Mouse (Mus musculus) thymus, postnatal 0 days (tissue): ENCODE measurements around the gene 4931414P19Rik. TPM values are rescaled to one million over a fixed set of nuclear protein-coding genes. Genes with fewer than 3 reads are reported as not detected.
"Not testable (repeated sequence)": the region's sequence is repeated elsewhere in the genome, so short reads cannot be mapped to it uniquely, and the experiment has no call there.

Experiments used
- DNase-seq: peaks from one replicate; pipeline ENCODE4 v3.0.0-alpha.2; 2015; ENCODE audit warnings: low spot score
- polyA plus RNA-seq: library from polyadenylated mRNA; unstranded; fragments of >200 nt; fragmentation: Nextera tagmentation; extraction: Ambion mirVana; gene quantifications from 2 replicates; pipeline ENCODE4 v1.2.1, GENCODE M21; 2015

4931414P19Rik gene
- polyA plus RNA-seq, 1 experiment from 2014 or later: 4.7 TPM

DNA sequence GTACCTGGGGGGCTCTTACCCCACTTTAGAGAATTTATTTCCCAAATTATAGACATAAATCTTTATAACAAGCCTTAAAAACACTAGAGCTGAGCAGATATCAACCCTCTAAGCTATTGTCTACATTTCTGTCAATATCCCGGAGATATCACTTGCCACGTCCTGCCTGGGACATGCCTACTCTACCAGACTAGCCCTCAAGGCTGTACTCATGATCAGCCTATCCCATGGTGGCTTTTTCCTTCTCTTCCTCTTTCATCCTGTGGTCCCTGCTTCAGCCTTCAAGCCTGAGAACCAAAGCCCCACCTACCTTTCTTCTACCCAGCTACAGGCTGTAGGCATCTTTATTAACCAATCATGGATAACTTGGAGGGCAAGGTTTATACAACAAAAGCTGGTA lies 24.0 kb upstream of the 4931414P19Rik start:
- DNase-seq: no peak

DNA sequence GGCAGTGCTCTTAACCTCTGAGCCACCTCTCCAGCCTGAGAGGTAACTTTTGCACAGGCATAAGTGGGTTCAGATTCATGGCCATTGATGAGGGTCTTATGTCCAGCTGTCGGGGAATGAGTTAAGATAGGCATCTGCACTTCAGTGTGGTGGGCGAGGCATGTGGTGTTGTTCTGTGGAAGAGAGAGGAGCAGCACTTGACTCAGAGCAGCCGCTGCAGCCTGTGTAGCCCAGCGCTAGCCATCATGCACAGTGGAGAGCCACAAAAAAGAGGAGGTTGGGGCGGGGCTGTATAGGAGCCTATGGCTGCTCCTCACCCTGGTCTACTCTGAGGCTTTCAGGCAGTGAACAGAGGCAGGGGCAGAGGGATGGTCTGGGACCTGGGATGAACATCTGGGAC lies 22.3 kb upstream of the 4931414P19Rik start:
- no peak for DNase-seq

DNA sequence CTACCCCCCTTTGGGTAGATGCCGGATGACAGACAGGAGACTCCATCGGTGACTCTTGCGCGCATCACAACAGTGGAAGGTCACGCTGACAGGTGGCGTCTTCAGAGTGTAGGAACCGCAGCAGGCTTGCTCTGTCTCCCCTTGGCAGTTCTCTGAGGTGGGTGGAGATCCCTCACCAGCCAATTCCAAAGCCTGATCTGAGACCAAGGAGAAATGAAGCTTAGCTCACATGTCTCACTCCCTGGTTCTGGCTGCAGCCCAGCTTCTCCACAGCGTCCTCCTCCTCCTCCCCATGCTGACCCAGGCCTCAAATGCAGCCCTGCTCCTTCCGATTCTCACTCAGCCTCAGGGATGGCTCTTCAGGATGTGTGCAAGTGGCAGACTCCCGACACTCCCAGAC lies 19.2 kb upstream of the 4931414P19Rik start:
- no peak for DNase-seq

DNA sequence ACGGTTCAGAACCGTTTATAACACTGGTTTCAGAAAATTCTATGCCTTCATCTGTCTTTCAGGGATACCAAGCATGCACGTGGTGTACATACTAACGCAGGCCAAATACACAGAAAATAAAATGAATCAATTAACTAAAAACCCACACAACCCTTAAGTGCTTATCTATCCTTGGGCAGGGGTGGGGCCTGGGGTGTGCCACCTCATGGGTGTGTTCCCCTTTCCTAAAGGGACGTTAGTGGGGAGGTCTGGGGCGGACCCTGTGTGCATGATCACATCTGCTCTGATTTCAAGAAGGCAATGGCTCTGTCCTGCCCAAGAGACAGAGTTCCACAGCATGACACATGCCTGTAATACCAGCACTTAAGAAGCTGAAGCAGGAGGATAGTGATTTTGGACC lies 17.5 kb upstream of the 4931414P19Rik start:
- DNase-seq: no peak

DNA sequence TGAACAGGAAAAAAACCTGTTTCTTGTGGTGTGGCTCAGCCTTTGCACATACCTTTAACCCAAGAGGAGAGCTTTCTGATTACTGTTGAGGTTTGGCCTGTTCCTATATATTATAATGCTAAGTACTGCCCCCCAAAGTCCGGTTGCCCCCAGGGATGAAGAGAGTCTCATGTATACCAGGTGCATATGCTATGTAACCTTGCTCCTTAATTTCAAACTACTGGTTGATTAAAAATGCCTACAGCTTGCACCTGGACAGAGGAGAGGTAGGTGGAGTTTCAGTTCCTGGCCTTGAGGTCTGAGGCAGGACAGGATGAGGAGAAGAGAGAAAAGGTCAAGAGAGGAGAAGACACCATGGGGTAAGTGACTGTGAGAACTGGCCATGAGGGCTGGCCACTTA lies 15.3 kb upstream of the 4931414P19Rik start, which contains the start of gene Psmb11:
Psmb11 (plus strand) TSS at position 301 of the 400 bp plus-strand sequence.
- no peak for DNase-seq

DNA sequence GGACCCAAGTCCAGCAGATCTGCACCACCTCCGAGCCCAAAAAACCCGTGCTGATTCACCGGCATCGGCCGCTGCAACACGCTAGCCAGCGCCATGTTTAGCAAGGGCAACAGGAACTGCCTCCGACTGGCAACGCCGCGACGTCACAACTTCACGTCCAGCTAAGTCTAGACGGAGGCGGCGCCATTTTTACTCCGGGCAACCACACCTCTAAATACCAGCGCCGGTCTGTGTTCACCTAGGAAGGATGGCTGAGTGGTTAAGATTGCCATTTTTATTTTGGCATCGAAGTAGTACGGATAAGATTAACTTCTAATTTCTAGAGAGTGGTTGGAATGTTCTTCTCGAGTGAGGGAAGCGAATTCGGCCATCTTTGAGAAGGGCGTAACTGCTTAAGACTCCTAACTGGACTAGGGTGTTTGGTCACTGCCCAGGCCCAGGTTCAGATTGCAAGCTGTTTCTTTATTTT lies 12.1 kb upstream of the 4931414P19Rik start, which contains the start of gene Psmb5:
Psmb5 (minus strand) TSS at position 126 of the 469 bp plus-strand sequence.
- DNase-seq: peak; percentile 88

DNA sequence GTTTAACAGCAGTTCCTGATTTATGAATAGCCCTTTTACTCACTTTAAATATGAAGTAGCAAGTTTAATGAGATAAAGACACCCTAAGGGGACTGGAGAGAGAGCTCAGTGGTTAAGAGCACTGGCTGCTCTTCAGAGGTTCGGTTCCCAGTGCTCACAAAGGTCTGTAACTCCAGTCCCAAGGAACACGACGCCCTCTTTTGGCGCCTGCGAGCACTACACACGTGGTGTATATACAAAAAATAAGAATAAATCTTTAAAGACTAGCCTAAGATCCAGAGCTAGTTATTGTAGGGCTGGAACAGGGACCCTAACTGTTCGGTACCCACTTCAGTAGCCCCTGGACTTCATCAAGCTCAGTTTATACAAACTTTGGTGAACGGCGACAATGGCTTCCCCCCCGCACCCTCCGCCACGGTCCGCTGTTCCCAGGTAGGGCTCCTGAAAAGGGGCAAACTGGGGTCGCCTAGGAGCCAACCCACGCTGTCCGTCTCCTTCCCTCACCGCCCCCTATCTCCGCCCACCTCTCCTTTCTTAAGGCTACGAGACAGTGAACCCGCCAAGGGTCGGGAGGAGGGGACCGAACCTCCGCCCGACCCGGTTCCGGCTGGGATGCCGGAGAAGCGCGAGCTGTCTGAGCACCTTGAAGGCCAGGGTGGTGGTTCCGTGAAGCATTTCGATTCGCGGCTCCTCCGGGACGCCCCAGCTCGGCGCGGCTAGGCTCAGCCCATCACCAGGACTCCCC lies 11.5 kb upstream of the 4931414P19Rik start:
- DNase-seq: peak; percentile 31

DNA sequence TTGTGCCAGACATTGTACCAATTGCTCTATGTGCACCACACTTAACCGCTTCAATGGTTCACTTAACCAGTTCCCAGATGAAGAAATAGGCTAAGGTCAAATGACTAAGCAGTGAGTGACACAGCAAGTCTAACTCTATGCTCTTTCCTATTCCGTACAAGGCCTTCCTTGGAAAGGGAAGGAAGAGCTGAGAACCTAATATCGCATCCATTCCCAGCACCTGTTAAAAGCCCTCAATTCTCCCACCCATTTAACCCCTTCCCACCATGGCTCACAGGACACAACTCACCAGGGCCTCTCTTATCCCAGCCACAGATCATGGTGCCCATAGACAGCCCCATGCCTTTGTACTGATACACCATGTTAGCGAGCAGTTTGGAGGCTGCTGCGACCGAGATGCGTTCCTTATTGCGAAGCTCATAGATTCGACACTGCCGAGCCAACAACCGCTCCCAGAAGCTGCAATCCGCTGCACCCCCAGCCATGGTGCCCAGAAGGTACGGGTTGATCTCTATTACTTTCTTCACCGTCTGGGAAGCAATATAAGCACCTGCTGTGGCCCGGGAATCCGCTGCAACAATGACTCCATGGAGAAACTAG lies 10.5 kb upstream of the 4931414P19Rik start:
- no peak for DNase-seq

DNA sequence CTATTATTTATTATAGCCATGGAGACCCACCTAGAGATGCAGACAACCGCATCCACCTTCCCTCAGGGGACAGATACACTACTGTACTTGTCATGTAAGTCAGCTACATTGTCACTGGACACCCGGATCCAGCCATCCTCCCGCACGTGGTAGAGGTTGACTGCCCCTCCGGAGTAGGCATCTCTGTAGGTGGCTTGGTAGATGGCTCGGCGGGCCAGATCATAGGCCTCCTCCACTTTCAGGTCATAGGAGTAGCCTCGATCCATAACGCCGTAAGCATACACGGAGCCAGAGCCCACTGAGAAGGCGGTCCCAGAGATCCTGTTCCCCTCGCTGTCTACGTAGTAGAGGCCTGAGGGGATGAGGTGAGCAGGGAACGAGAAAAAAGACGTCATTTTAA lies 8.3 kb upstream of the 4931414P19Rik start:
- DNase-seq: not testable (repeated sequence)

DNA sequence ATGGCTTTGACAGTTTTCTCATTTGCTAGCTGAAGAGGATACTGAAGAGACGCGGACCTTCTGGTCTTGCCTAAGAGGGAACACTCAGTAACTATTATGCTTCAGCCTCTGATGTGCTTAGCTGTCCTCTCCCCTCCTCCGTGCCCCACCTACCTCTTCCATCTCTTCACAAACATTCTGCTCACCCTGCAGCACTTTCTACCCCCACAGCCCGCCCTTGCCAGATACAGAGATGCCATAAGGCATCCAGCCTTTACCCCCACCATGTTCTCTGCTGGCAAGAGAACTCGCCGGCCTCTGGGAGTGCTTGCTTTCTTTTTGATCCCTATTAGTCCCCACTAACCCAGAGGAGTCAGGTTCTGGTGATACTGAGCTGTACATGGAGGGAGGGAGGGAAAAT lies 4.9 kb upstream of the 4931414P19Rik start:
- no peak for DNase-seq

DNA sequence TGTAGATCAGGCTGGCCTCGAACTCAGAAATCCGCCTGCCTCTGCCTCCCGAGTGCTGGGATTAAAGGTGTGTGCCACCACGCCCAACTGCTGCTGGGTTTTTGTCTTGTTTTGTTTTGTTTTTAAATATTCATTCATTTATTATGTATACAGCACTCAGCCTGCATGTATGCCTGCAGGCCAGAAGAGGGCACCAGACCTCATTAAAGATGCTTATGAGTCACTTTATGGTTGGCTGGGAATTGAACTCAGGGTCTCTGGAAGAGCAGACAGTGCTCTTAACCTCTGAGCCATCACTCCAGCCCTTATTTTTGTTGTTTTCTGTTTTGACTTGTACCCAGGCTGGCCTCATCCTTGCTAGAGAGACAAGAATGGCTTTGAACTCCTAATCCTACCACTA lies 4.2 kb upstream of the 4931414P19Rik start:
- peak; percentile 50 for DNase-seq

DNA sequence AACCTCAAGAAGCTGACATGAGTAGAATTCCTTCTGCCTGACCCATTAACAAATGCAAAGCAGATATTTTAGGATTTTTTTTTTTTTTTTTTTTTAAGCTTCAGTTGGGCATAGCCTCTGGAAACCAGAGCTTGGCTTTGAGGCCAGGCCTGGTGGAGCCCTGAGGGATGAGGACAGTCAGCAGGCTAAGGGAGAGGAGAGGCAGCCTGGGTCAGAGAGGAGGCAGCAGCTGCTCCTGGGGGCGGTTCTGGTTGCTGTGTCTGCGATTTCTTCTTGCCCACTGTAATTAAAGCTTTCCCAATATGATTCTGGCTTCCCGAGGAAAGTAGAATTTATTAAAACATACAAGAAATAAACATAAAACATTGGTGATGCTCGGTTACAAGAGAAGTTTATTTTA lies 3.5 kb upstream of the 4931414P19Rik start:
- DNase-seq: no peak

DNA sequence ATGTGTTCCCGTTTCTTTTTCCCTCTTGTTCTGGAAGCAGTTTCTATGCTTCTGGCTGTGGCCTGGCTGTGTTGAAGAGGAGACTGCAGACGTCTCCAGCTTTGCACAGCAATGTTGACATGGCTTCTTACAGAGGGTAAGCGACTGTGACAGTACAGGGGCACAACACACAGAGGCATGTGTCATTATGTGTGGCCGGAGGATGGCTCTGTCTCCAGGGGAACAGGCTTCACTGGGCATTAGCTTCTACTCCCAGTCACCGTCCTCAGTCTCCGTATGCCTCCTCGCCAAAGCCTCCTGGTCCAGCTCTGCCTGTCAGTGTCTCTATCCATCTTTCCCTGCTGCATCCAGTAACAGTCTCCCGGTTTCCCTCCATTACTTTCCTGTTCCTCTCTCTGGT lies 1.4 kb upstream of the 4931414P19Rik start:
- DNase-seq: no peak

DNA sequence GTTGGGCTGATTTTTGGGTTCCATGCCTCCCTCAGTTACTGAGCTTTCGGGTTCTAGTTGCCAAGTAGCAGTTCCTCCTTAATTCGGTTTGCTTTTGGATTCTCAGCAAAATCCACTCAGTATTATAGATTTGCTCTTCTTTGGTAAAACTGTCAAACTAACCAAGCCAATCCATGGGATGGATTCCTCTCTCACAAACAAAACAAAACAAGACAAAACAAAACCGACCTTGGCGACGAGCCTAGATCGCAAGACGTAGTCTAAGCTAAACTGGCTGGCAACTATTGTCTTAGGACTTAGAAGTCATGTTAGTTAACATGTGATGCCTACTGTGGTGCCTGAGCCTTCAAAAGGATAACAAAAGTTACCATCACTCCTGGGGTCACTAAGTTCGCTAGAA lies 2.1 kb downstream of the 4931414P19Rik start:
- DNase-seq: no peak

DNA sequence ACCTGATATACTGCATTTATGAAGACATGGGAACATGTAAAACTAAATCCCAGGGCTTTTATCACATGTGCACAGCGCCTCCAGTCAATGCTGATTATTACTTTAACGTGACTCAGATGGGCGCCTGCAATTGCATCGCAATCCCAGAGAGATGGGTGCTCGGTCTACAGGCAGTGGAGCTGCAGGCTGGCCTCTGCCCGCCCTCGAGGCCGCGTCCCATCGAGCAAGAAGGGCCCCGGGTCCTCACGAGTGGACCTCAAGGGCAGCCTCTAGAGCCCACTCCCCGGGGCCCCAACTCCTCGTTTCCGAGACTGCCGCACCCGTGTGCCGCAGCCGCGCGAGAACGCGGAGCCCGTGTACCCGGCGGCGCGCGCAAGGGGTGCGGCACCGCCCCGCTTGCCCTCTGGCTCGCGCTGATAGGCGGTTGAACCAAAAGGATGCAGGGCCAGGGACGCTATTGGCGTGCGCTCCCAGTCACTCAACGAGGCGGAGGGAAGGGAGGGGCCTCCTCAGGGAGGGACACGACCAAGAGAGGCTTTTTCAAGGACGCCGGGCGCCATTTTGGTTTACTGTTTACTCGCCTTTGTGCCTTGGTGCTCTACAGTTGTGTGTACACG lies 2.6 kb downstream of the 4931414P19Rik start:
- DNase-seq: peak; percentile 98

DNA sequence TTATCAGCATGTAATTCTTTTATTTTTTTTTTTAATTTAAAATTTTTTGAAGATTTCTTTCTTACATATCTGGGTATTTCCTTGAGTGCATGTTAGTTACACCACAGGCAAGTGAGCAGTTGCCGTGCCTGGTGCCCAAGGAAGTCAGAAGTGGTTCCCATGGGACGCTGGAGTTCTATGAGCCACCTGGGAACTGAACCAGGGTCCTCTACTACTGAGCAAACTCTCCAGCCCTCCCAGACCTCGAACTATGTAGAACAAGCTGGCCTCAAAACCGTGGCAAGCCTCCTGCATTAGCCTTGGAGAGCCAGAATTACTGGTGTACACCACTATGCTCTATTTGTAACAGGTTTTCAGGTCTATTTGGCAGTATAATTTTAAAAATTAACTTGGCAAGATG lies 3.2 kb downstream of the 4931414P19Rik start:
- no peak for DNase-seq

DNA sequence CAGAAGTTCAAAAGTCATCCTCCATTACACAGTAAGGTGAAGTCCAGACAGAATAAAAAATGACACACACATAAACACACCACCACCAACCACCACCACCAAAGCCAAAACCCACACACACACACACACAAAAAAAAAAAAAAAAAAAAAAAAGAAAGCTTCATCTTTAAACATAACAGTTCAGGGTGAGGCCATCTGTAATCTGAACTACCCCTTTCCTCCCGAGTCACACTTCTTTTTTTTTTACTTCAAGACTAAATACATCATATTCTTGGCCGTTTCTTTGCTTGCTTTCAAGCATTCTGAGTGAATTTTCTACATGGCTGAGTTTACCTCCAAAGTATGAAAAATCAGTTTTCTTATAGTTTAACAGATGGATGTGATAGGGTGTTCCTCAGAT lies 4.2 kb downstream of the 4931414P19Rik start:
- no peak for DNase-seq

DNA sequence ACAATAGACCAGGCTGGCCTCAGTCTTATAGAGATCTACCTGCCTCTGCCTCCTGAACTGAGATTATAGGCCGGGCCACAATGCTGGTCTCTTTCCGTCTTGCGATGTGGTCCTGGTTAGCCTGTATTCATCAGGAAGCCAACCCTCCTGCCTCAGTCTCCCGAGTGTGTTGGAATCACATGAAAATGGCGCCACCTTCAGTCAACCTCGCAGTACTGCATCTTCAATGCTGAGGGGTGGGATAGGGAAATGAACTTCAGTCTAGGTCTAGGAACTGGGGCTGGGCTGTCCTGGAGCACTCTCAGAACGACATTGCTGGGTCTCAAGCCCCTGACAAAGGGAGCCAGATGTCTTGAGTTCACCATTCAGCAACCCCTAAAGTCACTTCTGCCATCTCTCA lies 8.7 kb downstream of the 4931414P19Rik start:
- DNase-seq: peak; percentile 43

DNA sequence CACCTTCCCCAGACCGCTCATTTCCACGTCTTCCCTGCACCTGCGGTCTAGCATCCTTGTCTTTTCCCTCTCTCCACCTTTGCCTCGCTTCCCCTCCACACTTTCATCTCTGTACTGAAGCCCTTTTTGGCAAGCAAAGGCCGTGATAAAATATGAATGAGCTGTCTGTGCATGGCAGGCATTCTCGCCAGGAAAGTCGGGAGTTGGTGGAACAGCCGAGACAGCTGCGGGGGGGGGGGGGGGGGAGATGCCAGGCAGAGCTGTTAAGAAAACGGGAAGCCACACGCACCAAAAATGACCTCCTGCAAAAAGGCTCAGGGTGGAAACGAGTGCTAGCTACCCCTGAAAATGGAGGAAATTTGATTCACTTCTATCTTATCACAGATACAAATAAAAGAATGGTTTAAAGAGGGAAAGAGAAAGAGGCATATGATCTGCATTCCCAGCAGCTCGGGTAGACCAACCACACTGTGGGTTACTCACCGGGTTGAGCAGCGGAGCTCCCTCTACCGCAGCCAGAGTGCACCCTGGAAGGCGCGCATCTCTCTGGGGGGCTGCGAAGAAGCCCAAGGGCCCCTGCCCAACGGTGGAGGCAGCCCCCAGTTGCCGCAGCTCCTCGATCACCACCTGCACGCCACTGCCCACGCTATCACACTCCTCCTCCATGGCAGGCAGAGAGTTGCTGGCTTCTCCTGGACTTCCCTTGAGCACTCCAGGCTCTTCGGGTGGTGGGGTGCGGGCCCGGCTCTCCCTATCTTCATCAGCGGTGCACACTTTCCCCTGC lies 11.0 kb downstream of the 4931414P19Rik start:
- DNase-seq: no peak

DNA sequence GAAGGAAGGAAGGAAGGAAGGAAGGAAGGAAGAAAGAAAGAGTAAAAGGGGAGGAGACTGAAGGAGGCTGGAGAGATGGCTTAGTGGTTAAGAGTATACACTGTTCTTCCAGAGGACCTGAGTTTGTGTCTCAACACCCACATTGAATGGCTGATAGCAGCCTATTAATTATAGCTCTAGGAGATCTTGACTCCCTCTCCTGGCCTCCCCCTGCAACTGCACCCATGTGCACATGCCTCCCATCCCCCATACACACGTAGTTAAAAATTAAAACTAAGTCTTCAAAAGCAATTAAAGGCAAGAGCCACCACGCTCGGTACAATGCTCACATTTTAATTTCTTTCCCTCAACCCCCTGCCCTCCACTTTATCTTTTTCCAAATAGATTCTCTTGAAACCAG lies 11.7 kb downstream of the 4931414P19Rik start:
- DNase-seq: no peak

DNA sequence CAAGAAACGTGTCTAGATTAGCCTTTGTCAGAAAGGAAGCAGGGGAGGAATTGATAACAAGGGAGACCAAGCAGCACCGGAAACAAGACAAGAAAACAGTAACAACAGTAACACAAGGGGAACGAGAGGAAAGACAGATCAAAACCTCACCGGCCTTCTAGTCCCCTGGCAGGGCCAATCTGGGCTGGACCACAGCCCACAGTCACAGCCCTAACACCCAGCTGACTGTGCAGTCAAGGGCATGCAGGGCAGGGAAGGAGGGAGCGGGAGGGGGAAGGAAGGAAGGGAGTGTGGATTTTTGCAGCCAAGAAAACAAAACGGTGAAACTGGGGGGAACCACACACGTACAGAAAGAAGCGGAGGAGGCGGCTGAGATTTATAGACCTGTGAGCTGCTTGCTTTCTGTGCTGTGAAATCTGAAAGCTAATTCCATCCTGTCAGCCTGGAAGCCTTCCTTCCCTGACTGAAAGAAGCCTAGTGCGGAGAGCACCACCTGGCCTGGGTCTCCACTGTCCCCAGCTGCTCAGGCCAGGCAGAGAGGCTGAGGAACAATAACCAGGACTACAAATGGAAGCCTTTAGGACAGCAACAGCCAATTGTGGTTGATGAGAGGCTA lies 13.4 kb downstream of the 4931414P19Rik start:
- DNase-seq: no peak
